Mouse (Mus musculus) erythroblast, adult 5-6 weeks (primary cell): ENCODE results near the gene Tmem189. TPM values are rescaled to one million over a fixed set of nuclear protein-coding genes. Genes with fewer than 3 reads are reported as not detected.

ENCODE experiments used
- ATAC-seq: replicated peaks from 2 replicates; pipeline ENCODE4 v1.8.0; 2016; ENCODE audit warnings: moderate number of reproducible peaks, mild to moderate bottlenecking, moderate TSS enrichment, inconsistent platforms; ENCODE audit not compliant: poor library complexity, low FRiP score, severe bottlenecking
- total RNA-seq, 2 experiments: library from RNA; stranded (forward) in 1 of 2; stranded (reverse) in 1 of 2; fragments of 150-400 nt in 1 of 2; fragments of 200-764, 138-1000 nt in 1 of 2; gene quantifications; 2 replicates each; pipeline versions ENCODE4 v1.2.3 to v1.2.4; 2015 to 2017; ENCODE audit warnings: low replicate concordance in 2 of 2

The Tmem189 gene
- total RNA-seq, 2 experiments from 2014 or later = 20.8 to 52.9 TPM

GRCm38 (mm10) chr2:167704409-167704808 lies 14.8 kb upstream of the Tmem189 start:
- ATAC-seq = no peak

GRCm38 (mm10) chr2:167702126-167702525 lies 12.5 kb upstream of the Tmem189 start:
- ATAC-seq = no peak

GRCm38 (mm10) chr2:167701472-167701871 lies 11.8 kb upstream of the Tmem189 start:
- no peak for ATAC-seq

- no peak for ATAC-seq
Measured at GRCm38 (mm10) chr2:167700018-167700417, 10.4 kb upstream of the Tmem189 start.

GRCm38 (mm10) chr2:167697902-167698301 lies 8.3 kb upstream of the Tmem189 start:
- peak; percentile 65 for ATAC-seq

- no peak for ATAC-seq
Measured at GRCm38 (mm10) chr2:167696143-167696542, 6.5 kb upstream of the Tmem189 start.

- no peak for ATAC-seq
Measured at GRCm38 (mm10) chr2:167695491-167695890, 5.9 kb upstream of the Tmem189 start.

- no peak for ATAC-seq
Measured at GRCm38 (mm10) chr2:167694963-167695362, 5.3 kb upstream of the Tmem189 start.

GRCm38 (mm10) chr2:167694244-167694643 lies 4.6 kb upstream of the Tmem189 start:
- no peak for ATAC-seq

GRCm38 (mm10) chr2:167693540-167693939 lies 3.9 kb upstream of the Tmem189 start:
- ATAC-seq = no peak

GRCm38 (mm10) chr2:167692831-167693230 lies 3.2 kb upstream of the Tmem189 start:
- ATAC-seq = no peak

- no peak for ATAC-seq
Measured at GRCm38 (mm10) chr2:167691871-167692661, 2.4 kb upstream of the Tmem189 start.

GRCm38 (mm10) chr2:167691410-167691809 lies 1.8 kb upstream of the Tmem189 start:
- no peak for ATAC-seq

- no peak for ATAC-seq
Measured at GRCm38 (mm10) chr2:167690962-167691311, 1.3 kb upstream of the Tmem189 start.

- ATAC-seq = no peak
Measured at GRCm38 (mm10) chr2:167690219-167690961, 768 bp upstream of the Tmem189 start.

GRCm38 (mm10) chr2:167688498-167689451 lies 847 bp downstream of the Tmem189 start, which contains the start of gene Cebpb:
Gene Cebpb (plus strand): TSS chr2:167688915.
- ATAC-seq = peak; percentile 53

- no peak for ATAC-seq
Measured at GRCm38 (mm10) chr2:167688126-167688497, 1.5 kb downstream of the Tmem189 start.

- ATAC-seq = no peak
Measured at GRCm38 (mm10) chr2:167687651-167688101, 1.9 kb downstream of the Tmem189 start.

- ATAC-seq = no peak
Measured at GRCm38 (mm10) chr2:167687250-167687586, 2.4 kb downstream of the Tmem189 start.
